In the genomic region with DNA sequence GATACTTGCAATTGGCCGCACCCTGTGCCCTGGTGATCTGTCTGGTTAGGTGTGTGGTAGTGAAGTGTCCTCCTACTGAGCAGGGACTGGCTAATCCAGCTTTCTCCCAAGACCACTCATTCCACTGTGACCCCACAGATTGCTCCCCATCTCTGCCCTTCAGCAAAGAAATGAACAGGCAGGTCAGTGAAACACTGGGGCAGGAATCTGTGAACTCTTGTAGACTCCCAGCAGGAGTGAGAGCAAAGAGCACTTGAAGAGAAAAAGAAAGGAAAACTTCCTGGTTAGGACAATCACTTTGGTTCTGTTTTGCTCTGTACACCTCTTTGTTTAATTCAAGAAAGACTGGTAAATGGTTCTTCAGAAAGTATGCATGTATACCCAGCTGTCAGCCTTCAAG, we compare ENCODE assay signal across 9 mouse cellular contexts. TPM values are rescaled to one million over a fixed set of nuclear protein-coding genes. Genes with fewer than 3 reads are reported as not detected.
DNase-seq lines count a peak whose midpoint lies in the region; ATAC-seq and TF ChIP-seq lines count a peak whose summit lies in the region.
"Had no signal": no experiment of that assay in that cellular context is flagged by ENCODE, and none has a peak within 500 bp of the region (broad histone marks: within the 10 kb centered on the region; RNA-seq: fewer than 3 reads in every experiment).

No protein-coding gene starts in this region.

- H3K27ac ChIP-seq in embryonic facial prominence, embryonic 14.5 days (replicated peaks; ENCODE audit: low read depth, low read length): no peak overlapping the region
- no peak overlapping the region for H3K27ac ChIP-seq in intestine, postnatal 0 days (ENCODE audit: low read depth, low read length)
- H3K27ac ChIP-seq in neural tube, embryonic 12.5 days: no peak overlapping the region
- H3K27ac ChIP-seq: macrophage had no signal

- peaks cover 6% of the 10 kb centered on the region; the same call in 1 of the 2 replicates for H3K4me1 ChIP-seq in embryonic facial prominence, embryonic 14.5 days (ENCODE audit: control insufficient read depth, insufficient read depth, low read length)
- no peaks in the 10 kb centered on the region for H3K4me1 ChIP-seq in intestine, postnatal 0 days (replicated peaks; ENCODE audit: control insufficient read depth, insufficient read depth, low read length)
- peaks cover 7% of the 10 kb centered on the region for H3K4me1 ChIP-seq in neural tube, embryonic 12.5 days

- peak overlapping the region; percentile 88 for H3K4me2 ChIP-seq in embryonic facial prominence, embryonic 14.5 days (ENCODE audit: low read depth, low read length)
- H3K4me2 ChIP-seq in intestine, postnatal 0 days (replicated peaks; ENCODE audit: low read depth): peak overlapping the region; percentile 77
- peak overlapping the region; percentile 81 for H3K4me2 ChIP-seq in neural tube, embryonic 12.5 days (replicated peaks)

- 0 out of 2 replicates have a peak, but pooled peaks cover 7% of the 10 kb centered on the region for H3K27me3 ChIP-seq in embryonic facial prominence, embryonic 14.5 days (replicated peaks; ENCODE audit: control insufficient read depth, insufficient read depth, low read length)
- peaks cover 15% of the 10 kb centered on the region for H3K27me3 ChIP-seq in intestine, postnatal 0 days (replicated peaks; ENCODE audit: control insufficient read depth, insufficient read depth, low read length)
- H3K27me3 ChIP-seq in neural tube, embryonic 12.5 days (replicated peaks): peaks cover 4% of the 10 kb centered on the region; the same call in 1 of the 2 replicates

- H3K9ac ChIP-seq in embryonic facial prominence, embryonic 14.5 days (ENCODE audit: low read depth, low read length): peak overlapping the region; percentile 65
- no peak overlapping the region for H3K9ac ChIP-seq in intestine, postnatal 0 days (ENCODE audit: low read depth, low read length)
- H3K9ac ChIP-seq in neural tube, embryonic 12.5 days: peak overlapping the region; percentile 33; the same call in 1 of the 2 replicates

- WGBS in embryonic facial prominence, embryonic 14.5 days: 10% methylated on average over 1 of the region's 1 CpGs
- WGBS in intestine, postnatal 0 days: 48% methylated on average over 1 of the region's 1 CpGs
- 20% methylated on average over 1 of the region's 1 CpGs for WGBS in neural tube, embryonic 12.5 days

- no peaks in the 10 kb centered on the region for H3K36me3 ChIP-seq in embryonic facial prominence, embryonic 14.5 days (ENCODE audit: control insufficient read depth, insufficient read depth, low read length)
- no peaks in the 10 kb centered on the region for H3K36me3 ChIP-seq in intestine, postnatal 0 days (ENCODE audit: control insufficient read depth, insufficient read depth)
- no peaks in the 10 kb centered on the region for H3K36me3 ChIP-seq in neural tube, embryonic 12.5 days

- no peak for ATAC-seq in embryonic facial prominence, embryonic 14.5 days (ENCODE audit: low read depth)
- ATAC-seq in intestine, postnatal 0 days: no peak
- ATAC-seq in neural tube, embryonic 12.5 days (ENCODE audit: low FRiP score, low read depth): no peak

- H3K9me3 ChIP-seq in embryonic facial prominence, embryonic 14.5 days (ENCODE audit: control insufficient read depth, low read length): no peaks in the 10 kb centered on the region
- H3K9me3 ChIP-seq in intestine, postnatal 0 days (ENCODE audit: control insufficient read depth): no peaks in the 10 kb centered on the region
- no peaks in the 10 kb centered on the region for H3K9me3 ChIP-seq in neural tube, embryonic 12.5 days

- no peak for TF ChIP-seq CTCF in intestine, postnatal 0 days (IDR thresholded peaks at IDR 0.05; ENCODE audit: low read depth)

- peak overlapping the region; percentile 61 for H3K4me3 ChIP-seq in embryonic facial prominence, embryonic 14.5 days (ENCODE audit: low read depth, low read length)
- H3K4me3 ChIP-seq in intestine, postnatal 0 days (ENCODE audit: low read depth, low read length): peak overlapping the region; percentile 48
- peak overlapping the region; percentile 59 for H3K4me3 ChIP-seq in neural tube, embryonic 12.5 days

- intact Hi-C loops in left cerebral cortex, postnatal 4 days (cut with DNase I): loop anchor here (5.0 kb wide), 2 partner anchors 969 to 1261 kb away; no protein-coding TSS in a partner anchor
- intact Hi-C loops in left cerebral cortex, postnatal 14 days (cut with DNase I): loop anchor here (5.0 to 10.0 kb wide), 4 partner anchors 557 to 1059 kb away; no protein-coding TSS in a partner anchor

- peak; percentile 3 for DNase-seq in left cerebral cortex, postnatal 4 days
- no peak for DNase-seq in left cerebral cortex, adult 11 months (ENCODE audit: low spot score)
- DNase-seq in embryonic facial prominence, embryonic 14.5 days (ENCODE audit: low spot score): no peak
- no peak for DNase-seq in frontal cortex, postnatal 36 days (ENCODE audit: low spot score in 2 of 2)
- DNase-seq in right cerebral cortex, postnatal 10 days (ENCODE audit: low spot score in 2 of 2): no peak
- DNase-seq in left cerebral cortex, postnatal 14 days (ENCODE audit: low spot score in 2 of 2): no peak

RNA-seq across cellular contexts. Expression of a gene that starts 1.8 kb away (rescaled TPM):
- total RNA-seq in left cerebral cortex, postnatal 4 days (2021): 10 to 100 TPM; 22.6 to 25.6 TPM
- 36.4 and 45.9 TPM in 2 replicates for polyA plus RNA-seq in embryonic facial prominence, embryonic 14.5 days (2014; fragmentation: Nextera tagmentation; extraction: Ambion mirVana)
- 4.2 and 4.6 TPM in 2 replicates for polyA plus RNA-seq in intestine, postnatal 0 days (2015; fragmentation: Nextera tagmentation; extraction: Ambion mirVana)
- polyA plus RNA-seq in neural tube, embryonic 12.5 days (2016; fragmentation: Nextera tagmentation; extraction: Ambion mirVana): 21.6 and 22.4 TPM in 2 replicates
- 10 to 100 TPM; 34.1 to 35.6 TPM for total RNA-seq in left cerebral cortex, postnatal 14 days (2021)
